Mouse (Mus musculus): ENCODE data around the gene Naxd. TPM values are rescaled to one million over a fixed set of nuclear protein-coding genes. Genes with fewer than 3 reads are reported as not detected.

The Naxd gene
- total and polyA plus RNA-seq, 3 experiments: 39.7 to 57.1 (median 50.1) TPM

DNA sequence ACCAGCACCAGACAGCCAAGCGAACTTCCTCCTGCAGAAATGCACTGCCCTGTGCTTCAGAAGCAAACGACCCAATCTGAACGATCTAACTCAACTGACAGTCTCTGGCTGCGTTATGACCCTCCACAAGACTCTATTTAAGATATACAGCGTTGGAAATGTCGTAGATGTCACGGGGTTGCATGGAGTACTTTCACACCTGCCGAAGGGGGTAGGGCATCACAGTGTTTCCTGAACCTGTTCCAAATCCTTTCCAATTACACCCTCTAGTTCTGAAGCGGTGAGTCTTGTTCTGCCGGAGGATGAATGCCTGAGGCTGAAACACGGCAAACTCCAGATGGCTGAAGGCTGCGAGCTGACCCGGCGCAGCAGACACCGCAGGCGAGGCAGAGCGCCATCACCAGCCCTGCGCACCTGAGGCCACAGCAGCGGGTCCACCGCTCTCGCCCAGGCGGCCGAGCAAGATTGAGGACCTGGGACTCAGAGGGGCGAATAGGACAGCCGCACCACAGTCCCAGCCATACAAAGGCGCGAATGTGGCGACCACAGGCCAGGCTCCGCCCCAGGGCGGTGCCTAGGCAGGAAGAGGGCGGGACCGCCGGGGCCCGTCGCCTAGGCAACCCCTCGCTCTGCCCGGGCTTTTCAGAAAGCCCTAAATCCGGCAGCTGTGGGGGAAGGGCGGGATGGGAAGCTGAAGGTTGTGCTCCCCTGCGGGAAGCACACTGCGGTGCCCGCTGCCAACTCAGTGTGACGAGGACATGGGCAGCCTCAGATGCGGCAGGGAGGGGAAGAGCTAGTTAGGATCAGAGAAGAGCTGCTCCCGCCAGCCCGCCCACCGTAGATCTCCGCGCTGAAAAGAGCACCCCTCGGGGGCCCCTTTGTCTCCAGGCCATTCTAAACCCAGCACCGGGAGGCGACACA, 57.8 kb downstream of the Naxd start, which contains the start of gene Ing1 (continued):
- no peak for TF ChIP-seq ZNF384 (IDR thresholded peaks at IDR 0.05; ENCODE audit: low read depth, low read length)
- peak; percentile 88 for TF ChIP-seq POLR2A (IDR thresholded peaks at IDR 0.05; ENCODE audit: low read depth, low read length)
- TF ChIP-seq ZMIZ1 (IDR thresholded peaks at IDR 0.05; ENCODE audit: low read depth, low read length): peak; percentile 97
- no peak for TF ChIP-seq JUN (IDR thresholded peaks at IDR 0.05; ENCODE audit: insufficient read depth, low read depth, low read length)
- peak; percentile 76 for TF ChIP-seq CHD2 (IDR thresholded peaks at IDR 0.05; ENCODE audit: low read length)
- TF ChIP-seq ZKSCAN1 (IDR thresholded peaks at IDR 0.05; ENCODE audit: borderline replicate concordance, low read depth, low read length): no peak
- no peak for TF ChIP-seq CTCF (conservative IDR thresholded peaks at IDR 0.05 in 1 of 2, IDR thresholded peaks at IDR 0.05 in 1 of 2; ENCODE audit: low read depth in 2 of 2, low read length in 2 of 2)
- TF ChIP-seq PAX5 (IDR thresholded peaks at IDR 0.05; ENCODE audit: low read length): no peak
- TF ChIP-seq HCFC1 (IDR thresholded peaks at IDR 0.05; ENCODE audit: low read depth, low read length): no peak
- TF ChIP-seq ZC3H11A (IDR thresholded peaks at IDR 0.05; ENCODE audit: low read depth, low read length): no peak
- 0 out of 2 replicates have a peak, but pooled peaks have one; percentile 46 for TF ChIP-seq NRF1 (IDR thresholded peaks at IDR 0.05; ENCODE audit: low read depth, low read length)
- TF ChIP-seq BHLHE40 (IDR thresholded peaks at IDR 0.05; ENCODE audit: low read depth, low read length): no peak
- no peak for TF ChIP-seq RCOR1 (conservative IDR thresholded peaks at IDR 0.05; ENCODE audit: low read depth, low read length)
- no peak for TF ChIP-seq JUND (conservative IDR thresholded peaks at IDR 0.05; ENCODE audit: low read depth, low read length)
- peak; percentile 59; the same call in 1 of the 2 replicates for TF ChIP-seq MAX (IDR thresholded peaks at IDR 0.05; ENCODE audit: low read length)
- no peak for TF ChIP-seq MAFK (IDR thresholded peaks at IDR 0.05; ENCODE audit: insufficient replicate concordance, low read length)
- TF ChIP-seq NELFE (IDR thresholded peaks at IDR 0.05; ENCODE audit: low read depth, low read length): peak; percentile 93
- TF ChIP-seq CHD1 (IDR thresholded peaks at IDR 0.05; ENCODE audit: low read depth, low read length): 0 out of 2 replicates have a peak, but pooled peaks have one; percentile 26
- peak; percentile 82 for TF ChIP-seq TBP (conservative IDR thresholded peaks at IDR 0.05; ENCODE audit: low read depth, low read length)
- TF ChIP-seq POLR2AphosphoS2 (IDR thresholded peaks at IDR 0.05; ENCODE audit: low read depth, low read length): peak; percentile 78; the same call in 1 of the 2 replicates
- TF ChIP-seq KAT2A (IDR thresholded peaks at IDR 0.05; ENCODE audit: insufficient replicate concordance, low read length): 0 out of 2 replicates have a peak, but pooled peaks have one; percentile 28
- peak; percentile 6; the same call in 1 of the 2 replicates for TF ChIP-seq IRF4 (IDR thresholded peaks at IDR 0.05; ENCODE audit: low read depth, low read length)
